Mouse (Mus musculus) lung, postnatal 4 days (tissue): ENCODE measurements around the gene Timmdc1.
"Not testable (repeated sequence)": the region's sequence is repeated elsewhere in the genome, so short reads cannot be mapped to it uniquely, and the experiment has no call there.

Source experiments
- DNase-seq, 2 experiments: peaks; one replicate each; pipeline ENCODE4 v3.0.0; 2021

The Timmdc1 gene

DNA sequence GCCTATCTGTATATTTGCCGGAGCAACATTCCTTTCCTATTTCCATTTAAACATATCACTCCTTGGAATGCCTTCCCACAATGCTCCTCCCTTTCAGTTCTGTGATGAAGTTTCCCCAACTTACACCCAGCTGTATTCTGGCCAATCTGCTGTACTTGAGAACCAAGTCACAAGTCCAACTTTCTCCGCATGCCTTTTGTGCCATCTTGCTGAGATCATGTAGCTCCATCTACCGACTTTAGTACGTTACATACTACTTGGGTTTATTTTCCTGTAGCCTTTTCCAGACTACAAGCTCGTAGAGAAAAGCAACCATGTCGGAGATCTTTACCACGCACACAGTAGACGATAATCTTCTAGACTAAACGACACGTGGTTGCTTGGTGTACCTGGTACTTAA is 28.6 kb downstream of the Timmdc1 start:
- no peak for DNase-seq

DNA sequence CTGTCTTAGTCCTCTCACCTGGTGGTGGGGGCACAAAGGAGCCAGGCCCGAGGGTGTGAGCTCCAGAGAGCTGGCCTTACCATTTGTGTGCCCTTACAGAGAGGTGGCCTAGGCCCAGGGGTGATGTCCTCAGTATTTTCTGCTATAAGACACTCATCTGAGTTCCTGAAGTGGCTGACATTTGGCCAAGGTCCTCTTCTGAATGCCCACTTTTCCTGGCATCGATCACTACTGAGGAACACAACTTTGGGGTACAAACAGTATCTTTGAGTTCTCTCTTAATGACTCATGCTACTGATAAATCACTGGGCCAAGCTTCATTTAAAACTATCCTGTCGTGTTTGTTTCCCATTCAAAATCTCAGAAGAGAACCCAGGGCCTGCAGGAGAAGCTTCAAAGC is 29.9 kb downstream of the Timmdc1 start:
- DNase-seq, result no peak

DNA sequence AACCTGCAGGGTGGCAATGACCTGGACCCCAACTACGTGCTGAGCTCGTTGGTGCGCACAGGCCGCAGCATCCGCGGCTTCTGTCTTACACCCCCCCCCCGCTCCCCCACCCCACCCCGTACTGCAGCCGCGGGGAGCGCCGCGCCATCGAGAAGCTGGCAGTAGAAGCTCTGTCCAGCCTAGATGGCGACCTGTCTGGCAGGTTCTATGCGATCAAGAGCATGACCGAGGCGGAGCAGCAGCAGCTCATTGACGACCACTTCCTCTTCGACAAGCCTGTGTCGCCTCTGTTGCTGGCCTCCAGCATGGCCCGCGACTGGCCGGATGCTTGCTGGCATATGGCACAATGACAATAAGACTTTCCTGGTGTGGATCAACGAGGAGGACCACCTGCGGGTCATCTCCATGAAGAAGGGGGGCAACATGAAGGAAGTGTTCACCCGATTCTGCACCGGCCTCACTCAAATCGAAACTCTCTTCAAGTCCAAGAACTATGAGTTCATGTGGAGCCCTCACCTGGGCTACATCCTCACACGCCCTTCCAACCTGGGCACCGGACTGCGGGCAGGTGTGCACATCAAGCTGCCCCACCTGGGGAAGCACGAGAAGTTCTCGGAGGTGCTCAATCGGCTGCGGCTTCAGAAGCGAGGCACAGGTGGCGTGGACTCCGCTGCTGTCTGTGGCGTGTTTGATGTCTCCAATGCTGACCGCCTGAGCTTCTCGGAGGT is 38.7 kb downstream of the Timmdc1 start:
- DNase-seq, result peak; percentile 36 to 37

DNA sequence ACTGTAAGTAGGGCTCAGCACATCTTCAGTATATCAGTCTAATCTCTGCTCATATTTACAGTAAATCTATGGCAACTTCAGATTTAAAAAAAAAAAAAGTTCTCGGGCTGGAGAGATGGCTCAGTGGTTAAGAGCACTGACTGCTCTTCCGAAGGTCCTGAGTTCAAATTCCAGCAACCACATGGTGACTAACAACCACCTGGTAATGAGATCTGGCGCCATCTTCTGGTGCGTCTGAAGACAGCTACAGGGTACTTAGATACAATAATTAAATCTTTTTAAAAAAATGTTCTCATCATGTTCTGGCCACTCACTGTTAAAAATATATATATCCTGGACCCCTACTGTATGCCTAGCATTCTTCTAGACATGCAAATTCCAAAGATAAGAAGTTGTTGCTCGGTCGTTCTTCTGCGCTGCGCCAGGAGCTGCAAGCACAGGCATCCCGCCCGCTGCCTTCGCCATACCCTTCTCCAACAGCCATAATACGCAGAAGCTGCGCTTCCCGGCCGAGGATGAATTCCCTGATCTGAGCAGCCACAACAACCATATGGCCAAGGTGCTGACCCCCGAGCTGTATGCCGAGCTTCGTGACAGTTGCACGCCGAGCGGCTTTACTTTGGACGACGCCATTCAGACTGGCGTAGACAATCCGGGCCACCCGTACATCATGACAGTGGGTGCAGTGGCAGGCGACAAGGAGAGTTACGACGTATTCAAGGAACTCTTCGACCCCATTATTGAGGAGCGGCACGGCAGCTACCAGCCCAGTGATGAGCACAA is 39.5 kb downstream of the Timmdc1 start:
- peak; percentile 26 to 43 for DNase-seq

DNA sequence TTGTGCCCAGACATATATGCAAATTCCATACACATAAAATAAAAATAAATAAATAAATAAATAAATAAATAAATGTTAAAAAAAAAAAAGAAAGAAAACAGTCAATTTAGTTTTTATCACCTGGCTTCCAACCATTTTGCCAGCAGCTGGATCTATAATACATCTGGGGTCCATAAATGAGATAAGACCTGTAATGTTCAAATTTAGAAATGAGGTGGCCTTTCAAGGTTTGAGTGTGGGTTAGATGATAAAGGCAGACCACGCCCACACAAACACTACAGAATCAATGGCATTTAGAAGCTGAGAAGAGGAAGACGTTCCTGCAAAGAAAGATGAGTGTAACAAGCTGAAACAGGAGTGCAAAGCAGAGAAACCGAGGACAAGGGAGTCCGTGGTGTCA is 41.1 kb downstream of the Timmdc1 start:
- no peak for DNase-seq

DNA sequence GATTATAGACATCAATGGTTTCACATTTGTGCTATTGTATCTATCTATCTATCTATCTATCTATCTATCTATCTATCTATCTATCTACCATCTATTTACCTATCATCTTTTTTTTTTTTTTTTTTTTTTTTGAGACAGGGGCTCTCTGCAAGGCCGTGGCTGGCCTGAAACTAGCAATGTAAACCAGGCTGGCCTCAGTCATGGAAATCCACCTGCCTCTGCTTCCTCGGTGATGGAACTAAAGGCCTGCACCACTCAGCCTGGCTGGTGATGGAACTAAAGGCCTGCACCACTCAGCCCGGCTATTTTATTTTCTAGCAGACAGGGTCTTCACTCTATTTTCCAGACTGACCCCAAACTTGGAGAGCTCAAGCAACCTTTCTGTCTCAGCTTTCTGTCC is 44.2 kb downstream of the Timmdc1 start:
- no peak for DNase-seq

DNA sequence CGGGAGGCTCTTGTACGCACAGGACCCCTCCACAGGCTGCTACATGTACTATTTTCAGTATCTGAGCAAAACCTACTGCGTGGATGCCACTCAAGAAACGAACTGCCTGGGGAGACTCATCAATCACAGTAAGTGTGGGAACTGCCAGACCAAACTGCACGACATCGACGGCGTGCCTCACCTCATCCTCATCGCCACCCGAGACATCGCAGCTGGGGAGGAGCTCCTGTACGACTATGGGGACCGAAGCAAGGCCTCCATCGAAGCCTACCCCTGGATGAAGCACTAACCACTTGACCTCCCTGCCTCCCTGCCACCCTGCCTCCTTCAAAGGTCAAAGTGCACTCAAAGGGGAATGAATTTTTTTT is 45.2 kb downstream of the Timmdc1 start:
- not testable (repeated sequence) for DNase-seq

DNA sequence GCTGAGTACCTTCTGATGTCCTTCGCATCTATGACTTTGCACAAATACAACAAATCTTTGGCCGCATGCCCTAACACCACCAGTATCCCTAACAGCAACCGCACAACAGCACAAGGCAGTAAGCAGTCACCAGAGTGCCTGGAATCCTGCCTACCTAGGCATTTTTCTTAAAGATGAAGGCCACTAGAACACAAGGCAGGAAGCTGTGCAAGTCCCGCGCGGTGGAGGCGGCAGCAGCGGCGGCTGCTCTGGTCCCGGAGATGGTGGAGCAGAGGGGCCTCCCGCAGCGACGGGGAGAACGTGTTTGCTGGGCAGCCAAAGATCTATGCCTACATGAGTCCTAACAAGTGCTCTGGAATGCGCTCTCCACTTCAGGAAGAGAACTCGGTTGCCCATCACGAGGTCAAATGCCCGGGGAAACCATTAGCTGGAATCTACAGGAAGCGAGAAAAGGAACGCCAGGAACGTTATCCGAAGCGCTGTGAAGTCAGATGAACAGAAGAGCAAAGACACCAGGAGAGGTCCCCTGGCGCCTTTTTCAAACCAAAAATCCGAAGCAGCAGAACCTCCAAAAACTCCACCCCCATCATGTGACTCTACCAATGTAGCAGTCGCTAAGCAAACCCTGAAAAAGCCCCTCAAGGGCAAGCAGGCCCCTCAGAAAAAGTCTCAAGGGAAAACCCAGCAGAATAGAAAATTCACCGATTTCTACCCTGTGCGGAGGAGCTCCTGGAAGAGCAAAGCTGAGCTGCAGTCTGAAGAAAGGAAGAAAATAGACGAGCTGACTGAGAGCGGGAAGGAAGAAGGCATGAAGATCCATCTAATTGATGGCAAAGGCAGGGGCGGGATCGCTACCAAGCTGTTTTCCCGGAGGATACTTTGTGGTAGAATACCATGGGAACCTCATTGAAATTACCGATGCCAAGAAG is 45.9 kb downstream of the Timmdc1 start:
- peak; percentile 50 to 54 for DNase-seq

DNA sequence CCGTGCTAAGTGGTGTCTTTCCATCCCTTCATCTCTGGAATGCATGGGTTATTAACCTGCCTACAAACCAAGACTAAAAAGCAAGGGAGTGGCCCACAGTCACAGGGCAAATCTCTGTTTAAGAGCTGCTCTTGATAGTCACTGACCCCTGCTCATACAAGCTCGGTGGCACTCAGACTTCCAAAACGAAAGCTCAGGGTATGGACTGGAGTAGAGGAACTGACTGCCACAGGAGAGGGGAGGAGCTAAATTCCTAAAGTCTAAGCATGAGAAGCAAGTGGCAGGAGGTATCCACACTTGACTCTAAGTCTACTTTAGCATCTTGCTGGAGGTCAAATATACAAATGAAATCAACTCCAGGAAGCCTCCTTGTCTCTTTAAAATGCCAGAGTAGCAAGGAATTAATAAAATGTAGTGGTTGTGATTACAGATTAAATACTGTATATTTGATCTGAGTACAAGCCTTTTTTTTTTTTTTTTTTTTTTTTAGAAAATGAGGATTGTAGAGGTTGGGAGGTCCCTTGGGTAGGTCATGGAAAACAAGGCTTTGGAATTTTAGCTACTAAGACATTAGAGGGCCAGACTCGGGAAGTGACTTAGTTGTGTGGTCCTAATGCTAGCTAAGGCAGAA is 46.7 kb downstream of the Timmdc1 start:
- DNase-seq, result no peak

DNA sequence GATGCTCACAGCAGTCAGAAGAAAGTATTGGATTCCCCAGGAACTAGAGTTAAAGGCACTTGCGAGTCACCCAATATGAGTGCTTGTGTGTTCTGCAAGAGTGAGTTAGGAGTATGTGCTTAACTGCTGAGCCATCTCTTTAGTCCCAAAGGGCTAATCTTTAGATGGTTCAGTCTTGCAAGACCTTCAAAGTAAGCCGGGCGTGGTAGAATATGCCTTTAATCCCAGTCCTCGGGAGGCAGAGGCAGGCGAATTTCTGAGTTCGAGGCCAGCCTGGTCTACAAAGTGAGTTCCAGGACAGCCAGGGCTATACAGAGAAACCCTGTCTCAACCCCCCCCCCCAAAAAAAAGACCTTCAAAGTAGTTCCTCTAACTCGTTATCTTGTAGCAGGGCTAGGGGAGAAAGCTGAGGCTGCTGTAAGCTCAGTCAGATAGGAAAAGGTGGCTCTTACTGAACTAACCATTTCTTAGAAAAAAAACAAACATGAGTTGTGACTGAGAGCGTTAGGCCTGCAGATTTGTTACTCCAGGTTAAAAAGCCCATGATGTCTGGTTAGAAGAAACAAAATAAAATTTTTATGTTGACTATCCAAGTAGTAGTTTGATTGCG is 47.7 kb downstream of the Timmdc1 start:
- no peak for DNase-seq

DNA sequence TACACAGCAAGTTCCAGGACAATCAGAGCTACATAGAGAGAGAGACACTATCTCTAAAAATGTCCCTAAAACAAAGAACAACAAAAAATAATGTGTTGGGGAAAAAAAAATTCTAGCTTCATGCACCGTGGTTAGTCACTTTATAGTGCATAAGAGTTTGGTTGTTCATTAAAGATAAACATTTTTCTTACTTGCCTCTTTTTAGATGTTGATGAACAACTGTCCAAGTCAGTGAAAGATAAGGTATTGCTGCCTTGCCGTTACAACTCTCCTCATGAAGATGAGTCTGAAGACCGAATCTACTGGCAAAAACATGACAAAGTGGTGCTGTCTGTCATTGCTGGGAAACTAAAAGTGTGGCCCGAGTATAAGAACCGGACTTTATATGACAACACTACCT is 48.8 kb downstream of the Timmdc1 start:
- DNase-seq, result no peak

DNA sequence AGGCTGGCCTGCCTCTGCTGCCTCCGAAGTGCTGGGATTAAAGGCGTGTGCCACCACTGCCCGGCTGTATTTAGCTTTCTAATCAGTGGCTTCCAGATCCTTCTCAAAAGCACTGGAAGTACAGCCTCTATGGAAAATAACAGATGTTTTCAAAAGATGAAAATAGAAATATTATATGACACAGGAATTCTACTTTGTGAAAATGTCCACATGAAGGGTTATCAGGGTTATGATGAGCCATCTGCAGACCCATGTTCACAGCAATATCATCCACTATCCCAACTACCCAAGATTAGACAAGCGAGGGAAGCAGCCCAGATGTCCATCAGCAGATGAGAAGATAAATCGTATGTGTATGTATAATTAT is 50.0 kb downstream of the Timmdc1 start:
- no peak for DNase-seq

DNA sequence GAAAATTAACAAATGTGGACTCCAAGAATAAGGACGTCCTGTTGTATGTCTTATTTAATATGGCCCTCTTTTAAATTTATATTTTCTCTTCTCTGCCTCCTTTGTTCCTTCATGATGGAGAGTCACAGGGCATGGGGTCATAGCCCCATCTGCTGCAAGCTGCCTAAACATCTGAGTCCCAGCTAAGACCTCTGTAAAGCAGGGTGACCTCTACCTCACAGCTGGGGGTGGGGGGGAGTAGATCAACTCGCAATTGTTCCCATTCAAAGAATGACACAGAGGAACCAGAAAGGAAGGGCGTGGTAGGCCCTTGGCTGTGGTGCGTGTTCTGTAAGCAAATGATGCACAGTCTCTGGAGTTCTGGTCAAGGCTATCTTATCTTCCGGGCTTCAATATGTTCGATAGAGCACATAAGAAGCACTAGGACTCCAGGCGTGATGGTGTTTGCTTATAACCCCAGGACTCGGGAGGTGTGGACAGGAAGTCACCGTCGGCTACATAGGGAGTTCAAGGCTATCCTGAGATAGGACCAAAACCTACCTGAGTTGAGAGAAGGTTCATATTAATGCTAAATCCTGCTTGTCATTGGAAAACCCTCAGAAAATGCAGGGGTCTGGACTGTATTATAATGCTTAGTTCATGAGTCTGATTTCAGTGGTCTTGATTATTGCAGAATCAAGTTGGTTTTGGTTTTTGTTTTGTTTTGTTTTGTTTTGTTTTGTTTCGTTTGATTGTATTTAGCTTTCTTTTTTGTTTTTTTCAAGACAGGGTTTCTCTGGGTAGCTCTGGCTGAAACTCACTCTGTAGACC is 50.6 kb downstream of the Timmdc1 start:
- DNase-seq, result no peak

DNA sequence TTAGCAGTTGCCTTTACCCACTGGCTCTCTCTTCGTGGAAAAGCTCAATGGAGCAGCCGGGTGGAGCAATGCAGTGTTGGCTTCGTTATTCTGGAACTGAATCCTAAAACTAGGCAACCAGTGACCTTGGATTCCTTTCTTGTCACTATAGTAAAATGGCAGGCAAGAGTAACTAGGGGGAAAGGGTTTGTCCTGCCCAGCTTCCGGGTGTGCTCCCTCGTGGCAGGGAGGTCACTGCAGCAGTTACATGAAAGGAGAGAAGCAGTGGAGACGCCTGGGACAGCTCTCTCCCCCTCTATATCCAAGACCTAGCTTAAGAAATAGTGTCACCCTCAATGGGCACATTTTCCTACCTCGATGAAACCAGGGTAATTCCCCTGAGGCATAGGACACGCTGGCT is 53.0 kb downstream of the Timmdc1 start:
- DNase-seq, result no peak

DNA sequence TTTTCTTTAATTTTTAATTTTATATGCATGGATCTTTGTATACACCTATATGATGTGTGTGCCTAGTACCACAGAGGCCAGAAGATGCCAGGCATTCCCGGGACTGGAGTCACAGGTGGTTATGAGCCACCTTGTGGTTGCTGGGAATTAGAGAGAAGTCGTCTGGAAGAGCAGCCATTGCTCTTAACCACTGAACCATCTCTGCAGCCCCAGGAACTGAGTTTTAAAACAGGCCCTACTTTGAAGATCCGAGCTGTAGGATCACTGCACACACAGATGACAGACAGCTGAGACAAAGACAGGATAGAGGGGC is 53.8 kb downstream of the Timmdc1 start:
- no peak for DNase-seq

DNA sequence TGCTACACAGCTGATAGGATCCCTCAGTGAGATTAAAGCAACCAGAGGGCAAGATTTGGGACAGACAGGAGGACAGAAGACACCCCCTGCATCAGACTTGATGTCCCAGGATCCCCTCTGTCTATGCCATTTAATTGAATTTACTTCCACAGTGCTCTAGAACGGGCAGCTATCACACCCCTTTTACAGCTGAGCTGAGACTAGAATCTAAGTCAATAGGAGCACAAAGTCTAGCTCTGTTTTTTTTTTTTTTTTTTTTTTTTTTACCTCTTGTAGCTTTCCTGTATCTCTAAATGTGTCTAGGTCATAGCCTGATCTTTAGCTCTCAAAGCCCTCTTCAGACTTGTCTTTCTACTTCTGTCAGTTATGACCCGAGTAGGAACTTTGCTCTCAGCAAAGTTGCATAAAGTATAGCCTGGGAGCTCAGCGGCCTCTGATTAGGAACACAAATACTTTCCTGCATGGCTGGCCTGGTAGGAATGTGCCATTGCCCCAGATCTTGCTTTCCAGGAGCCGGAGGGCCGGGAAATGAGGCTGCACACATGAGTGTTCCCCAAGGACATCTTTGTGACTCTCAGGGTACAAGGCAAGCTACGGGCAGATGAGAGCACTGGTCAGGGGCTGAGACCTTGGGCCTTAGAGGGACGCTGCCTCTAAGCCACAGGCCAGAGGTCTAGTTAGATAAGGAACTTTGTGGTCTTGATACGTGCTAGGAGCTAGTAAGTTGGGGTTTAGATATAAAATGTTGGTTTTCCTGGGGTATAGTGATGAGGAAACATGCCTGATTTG is 54.4 kb downstream of the Timmdc1 start:
- no peak for DNase-seq

DNA sequence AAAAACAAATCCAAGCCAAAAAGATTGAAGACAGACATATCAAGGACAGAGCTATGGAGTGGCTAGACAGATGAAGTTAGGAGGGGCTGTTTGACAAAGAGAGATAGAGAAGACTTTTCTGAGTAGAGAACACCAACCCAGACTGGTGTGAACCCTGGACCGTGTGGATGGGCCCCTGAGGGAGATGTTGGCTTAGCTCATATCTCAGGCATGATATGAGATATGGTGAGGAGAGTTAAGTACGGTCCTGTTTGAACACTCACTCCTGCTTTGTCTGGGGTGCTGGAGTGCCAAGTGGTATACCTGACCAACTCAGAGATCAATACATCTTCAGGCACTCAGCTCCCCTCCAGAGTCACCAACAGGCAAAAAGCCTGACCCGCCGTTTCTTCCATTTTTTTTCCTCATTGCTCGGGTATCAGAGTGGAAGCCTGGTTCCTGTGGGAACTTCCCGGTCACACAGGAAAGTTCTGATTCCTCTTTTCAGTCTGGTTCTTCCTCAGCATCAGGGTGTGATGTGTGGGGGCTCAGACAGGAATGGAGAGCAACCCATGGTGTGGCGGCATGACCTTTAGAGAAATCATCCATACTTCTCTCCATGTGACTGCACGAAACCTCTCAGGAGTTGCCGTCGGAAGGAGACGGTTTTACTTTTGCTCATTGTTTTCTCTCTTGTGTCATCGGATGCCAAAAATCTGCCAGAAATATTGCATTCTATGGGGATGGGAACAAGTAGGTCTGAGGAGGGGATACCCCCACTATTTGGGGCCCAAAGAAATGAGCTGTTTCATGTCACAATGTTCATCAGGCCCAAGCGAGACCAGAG is 55.2 kb downstream of the Timmdc1 start:
- DNase-seq, result no peak

DNA sequence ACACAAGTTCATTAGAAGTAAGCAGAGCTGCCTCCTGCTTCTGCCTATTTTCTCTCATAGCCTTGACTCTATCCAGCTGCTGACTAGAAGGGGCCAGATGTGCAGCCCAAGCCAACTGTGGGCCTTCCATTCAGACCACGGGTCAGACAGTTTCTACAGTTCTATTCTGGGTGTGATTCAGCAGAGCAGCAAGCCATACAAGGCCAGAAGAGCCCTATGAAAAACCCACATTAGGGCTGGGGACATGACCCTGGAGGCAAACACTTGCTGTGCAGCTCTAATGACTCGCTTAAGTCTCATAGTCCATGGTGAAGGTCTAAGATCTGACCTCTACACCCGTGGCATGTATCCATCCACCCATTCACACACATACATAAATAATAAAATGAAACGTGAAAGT is 56.4 kb downstream of the Timmdc1 start:
- DNase-seq, result no peak

DNA sequence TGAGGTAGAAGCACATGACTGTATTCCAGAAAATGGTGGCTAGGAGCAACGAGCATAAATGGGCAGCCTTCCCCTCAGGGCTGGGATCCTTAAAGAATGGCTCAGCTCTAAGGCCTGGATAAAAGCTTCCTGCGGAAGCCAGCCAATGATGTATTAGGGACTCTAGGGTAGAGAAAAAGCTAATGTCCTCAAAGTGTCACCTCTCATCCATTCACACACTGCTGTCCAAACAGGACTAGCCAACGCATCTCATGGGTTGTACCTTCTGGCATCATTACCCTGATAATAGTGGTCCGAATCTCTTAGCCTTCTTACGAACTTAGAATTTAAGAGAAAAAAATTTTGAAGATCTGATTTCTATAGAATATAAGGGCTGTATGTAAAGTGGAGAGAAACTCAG is 59.2 kb downstream of the Timmdc1 start:
- no peak for DNase-seq

DNA sequence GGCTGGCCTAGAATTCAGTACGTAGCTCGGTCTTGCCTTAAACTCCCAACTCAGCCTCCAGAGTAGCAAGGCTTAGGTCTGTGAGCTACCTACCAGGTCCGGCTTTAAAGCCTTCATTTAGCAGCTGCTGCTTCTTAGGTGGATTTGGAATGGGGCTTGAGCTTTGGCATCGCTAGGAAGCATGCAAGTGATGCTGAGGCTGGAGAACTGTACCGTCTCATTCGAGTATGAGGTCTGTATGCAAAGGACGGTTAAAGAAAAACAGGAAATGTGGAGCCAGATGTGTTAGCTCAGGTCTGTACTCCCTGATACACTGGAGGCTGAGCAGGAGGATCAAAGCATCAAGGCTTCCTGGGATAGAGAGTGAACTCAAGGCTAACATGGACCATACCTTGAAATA is 60.3 kb downstream of the Timmdc1 start:
- no peak for DNase-seq
